Mouse (Mus musculus): Measurements from ENCODE around the gene Ehd1.
"Not testable (repeated sequence)": the region's sequence is repeated elsewhere in the genome, so short reads cannot be mapped to it uniquely, and the experiment has no call there.

Ehd1 gene

DNA sequence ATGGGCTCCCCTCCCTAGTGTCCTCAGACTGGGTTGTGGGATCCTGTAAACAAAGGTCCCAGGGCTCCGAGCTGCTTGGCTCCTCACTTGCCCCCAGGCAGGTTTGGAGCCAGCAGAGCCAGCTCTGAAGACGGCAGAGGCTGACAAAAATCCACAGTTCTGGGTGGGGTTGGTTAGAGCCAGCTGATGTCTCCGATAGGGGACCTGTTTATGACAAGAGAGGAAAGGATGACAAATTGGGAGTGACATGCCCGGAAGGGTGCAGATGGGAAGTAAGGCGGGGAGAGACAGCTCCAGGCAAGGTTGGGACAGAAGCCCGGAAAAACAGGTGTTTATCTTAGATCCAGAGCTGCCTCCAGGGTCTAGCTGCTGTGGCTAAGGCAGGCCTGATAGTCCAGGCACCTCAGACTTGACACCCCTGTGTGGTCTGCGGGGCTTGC is 23.9 kb downstream of the Ehd1 start:
- no peak for DNase-seq (ENCODE audit: low spot score)

DNA sequence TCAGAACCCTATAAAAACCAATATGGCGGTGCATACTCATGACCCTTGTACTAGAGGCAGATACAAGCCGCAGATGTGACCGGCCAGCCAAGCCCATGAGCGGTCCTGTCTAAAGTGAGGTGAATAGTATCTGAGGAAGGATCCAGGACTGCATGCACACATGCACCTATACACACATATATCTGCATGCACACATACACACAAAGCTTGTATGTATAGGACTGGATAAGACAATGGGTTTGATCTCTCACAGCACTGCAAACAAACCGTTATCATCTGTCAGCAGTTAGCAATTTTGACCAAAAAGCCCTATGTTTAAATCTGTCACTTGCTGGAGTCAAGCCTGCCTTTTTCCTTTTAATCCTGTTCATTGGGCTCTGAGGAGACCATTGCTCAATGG is 25.6 kb downstream of the Ehd1 start:
- DNase-seq (ENCODE audit: low spot score) = no peak

DNA sequence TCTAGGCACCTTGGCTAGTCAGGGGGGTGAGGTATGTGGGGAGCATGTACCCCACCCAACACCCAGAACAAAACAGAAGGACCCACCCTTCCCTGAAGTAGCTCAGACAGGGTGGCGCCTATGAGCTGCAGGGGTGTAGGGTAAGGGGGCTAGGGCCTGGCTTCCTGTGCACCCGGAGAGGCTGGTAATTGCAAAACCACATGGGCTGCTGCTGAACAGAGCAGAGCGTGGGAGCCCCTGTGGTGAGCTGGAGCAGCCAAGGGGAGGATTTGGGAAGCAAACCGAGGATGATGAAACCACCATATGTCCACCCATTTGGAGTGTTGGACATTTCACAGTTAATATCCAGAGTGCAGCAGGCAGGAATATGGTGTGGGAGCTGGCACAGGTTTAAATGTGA is 26.0 kb downstream of the Ehd1 start:
- DNase-seq (ENCODE audit: low spot score) = no peak

DNA sequence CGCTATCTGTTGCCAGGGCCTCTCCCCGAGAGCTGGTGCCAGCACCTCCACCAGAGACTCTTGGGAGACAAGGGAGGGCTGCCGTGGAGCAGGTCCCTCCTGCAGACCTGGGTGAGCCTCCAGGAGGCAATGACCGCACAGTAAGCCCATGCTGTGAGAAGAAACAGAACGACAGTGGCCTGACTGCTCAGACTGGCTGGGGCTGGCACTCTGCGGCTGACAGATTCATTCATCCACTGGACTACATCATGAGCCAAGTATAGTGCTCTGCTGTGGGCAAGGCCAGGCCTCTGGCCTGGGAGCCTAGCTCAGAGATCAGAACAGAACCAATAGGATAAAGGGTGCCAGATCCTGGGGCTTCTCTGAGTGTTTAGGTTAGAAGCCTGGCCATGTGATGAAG is 27.3 kb downstream of the Ehd1 start:
- DNase-seq (ENCODE audit: low spot score) = no peak

DNA sequence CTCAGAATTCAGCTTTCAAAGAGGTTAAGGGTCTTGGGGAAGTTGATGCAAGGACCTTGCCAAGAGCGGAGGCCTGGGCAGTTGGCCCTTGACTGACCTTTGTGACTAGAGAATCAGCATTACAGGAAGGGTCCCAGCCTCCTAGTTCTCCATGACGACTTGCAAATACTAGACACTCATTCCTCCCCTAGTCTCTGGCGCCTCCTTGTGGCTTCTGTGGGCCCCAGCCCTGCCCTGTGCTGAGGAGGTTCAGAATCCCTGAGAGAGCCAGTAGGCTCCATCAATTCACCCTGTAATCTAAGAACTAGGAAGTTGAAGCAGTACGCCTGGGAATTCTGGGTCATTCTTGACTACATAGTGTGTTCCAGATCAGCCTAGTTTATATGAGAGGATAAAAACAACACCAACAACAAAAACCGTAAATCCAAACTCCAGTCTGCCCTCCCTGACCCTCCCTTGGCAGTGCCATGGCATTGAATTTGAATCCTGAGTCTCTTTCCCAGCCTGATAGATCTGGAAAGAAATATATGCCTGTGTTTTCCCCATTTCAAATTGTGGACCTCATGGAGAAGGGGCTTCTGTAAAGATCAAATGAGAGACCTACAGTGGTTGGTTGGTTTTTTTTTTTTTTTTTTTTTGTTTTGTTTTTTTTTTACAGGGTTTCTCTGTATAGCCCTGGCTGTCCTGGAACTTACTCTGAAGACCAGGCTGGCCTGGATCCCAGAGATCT is 28.4 kb downstream of the Ehd1 start:
- DNase-seq (ENCODE audit: low spot score) = peak; percentile 92

DNA sequence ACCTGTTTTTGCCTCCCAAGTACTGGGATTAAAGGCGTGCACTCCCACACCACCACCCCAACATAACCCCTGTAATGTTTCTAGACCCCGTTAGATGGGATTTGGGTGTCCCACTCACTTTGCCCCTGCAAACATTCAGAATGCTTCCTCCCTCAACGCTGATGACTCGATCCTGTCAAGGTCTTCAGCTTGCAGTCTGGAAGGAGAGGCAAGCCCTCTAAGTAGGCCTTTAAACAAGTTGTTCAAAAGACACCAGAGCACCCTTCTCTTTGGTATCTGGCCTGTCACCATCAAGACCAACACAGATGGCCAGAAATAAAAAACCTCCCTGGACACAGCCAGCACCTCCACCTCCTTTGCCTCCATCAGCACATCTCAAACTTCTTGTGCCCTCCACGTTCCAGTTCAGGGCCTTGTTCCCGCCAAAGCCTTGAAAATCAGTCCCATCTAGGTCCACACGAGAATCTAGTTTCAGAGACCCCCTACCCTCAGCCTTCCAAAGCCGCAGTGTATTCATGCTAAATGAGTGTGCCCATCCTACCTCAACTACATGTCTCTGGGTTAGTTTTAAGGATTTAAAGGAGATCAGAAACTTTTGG is 29.1 kb downstream of the Ehd1 start:
- DNase-seq (ENCODE audit: low spot score) = no peak

DNA sequence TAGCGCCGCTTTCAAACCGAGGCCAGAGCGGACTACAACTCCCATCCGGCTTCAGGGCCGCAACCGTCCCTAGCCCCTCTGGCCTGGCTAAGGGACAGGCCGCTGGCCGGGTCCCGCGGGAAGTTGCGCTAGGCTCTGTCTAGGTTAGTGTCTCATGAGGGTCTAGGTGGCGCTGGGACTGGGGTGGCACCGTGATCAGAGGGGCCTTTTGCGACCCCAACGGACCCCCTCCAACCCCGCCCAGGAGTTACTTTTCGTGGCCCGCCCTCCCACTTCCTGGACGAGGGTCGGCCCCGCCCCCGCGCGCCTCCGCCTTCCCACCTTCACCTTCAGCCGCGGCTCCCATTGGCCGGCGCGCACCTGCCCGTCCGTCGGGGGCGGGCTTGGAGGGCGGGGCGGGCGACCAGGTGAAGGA is 29.6 kb downstream of the Ehd1 start, which contains the start of gene Cdc42bpg:
TSS of gene Cdc42bpg (plus strand) at position 320 of the 415 bp plus-strand sequence.
- peak; percentile 78 for DNase-seq (ENCODE audit: low spot score)

DNA sequence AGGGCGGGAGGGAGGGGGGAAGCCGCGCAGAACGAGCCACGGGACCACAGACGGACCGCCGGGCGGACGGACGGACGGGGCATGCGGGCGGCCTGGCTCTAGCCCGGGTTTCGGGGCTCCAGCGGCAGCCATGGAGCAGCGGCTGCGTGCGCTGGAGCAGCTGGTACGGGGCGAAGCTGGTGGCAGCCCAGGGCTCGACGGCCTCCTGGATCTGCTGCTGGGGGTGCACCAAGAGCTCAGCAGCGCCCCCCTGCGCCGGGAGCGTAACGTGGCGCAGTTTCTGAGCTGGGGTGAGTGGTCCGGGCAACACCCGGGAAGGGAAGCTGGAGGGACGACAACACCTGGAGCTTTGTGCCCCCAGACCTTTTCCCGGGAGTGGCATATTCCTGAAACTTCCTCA is 30.1 kb downstream of the Ehd1 start:
- peak; percentile 82 for DNase-seq (ENCODE audit: low spot score)

DNA sequence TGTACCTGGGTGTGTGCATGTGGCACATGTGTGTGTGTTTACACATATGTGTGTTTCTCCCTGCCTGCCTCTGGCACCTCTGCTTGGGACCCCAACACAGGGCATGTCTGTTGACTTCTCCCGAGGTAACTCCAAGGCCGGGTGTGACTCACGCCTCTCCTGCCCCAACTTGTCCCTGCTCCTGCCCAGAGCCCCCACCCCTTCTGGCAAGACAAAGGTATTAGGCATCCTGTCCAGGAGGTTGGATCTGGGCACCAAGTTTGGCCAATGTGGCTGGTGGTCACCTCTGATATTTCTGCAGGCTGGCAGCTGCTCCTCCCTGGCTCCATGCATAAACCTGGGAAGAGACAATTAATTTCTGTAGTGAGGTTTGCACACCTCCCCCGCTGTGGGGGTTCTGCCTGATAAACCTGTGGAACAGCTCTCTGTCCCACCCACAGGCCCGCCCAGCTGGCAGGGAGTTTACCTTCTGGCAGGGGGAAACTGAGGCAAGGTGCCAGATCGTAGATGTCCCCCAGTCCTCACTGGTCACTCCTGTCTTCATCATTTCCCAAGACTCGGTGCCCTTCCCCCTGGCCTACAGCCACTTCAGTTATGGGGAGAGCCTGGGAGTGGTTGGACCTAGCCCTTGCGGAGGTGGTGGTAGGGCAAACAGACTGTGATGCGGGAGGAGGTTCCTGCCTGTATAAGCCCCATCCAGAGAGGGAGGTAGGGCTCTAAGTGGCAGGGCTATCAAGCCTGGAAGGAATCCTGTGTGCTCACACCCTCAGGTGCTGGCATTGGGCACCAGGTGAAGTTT is 31.4 kb downstream of the Ehd1 start:
- DNase-seq (ENCODE audit: low spot score) = no peak

DNA sequence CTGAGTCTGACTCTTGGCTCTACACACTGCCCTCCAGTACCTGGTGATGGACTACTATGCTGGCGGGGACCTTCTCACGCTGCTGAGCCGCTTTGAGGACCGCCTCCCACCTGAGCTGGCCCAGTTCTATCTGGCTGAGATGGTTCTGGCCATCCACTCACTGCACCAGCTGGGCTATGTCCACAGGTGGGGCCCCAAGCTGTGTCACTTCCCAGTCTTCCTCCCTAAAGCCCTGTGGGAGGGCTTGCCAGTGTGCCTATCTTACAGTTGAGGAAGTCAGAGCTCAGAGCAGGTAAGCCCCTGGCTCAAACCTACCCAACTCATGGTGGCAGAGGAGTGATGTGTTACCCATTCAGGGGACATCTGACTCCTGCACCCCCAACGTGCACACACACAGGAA is 33.7 kb downstream of the Ehd1 start:
- no peak for DNase-seq (ENCODE audit: low spot score)

DNA sequence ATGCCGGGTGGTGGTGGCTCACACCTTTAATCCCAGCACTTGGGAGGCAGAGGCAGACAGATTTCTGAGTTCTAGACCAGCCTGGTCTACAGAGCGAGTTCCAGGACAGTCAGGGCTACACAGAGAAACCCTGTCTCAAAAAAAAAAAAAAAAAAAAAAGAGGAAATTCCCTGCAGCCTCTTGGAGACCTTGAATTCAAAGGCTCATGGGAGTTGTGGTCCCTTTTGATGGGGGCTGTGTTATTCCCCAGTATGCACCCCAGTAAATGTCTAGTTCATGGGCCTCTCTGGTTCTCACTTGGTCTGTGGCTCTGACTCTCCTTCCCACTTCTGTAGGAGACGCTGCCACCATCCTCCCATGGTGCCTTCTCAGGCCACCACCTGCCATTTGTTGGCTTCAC is 35.3 kb downstream of the Ehd1 start:
- DNase-seq (ENCODE audit: low spot score) = not testable (repeated sequence)

DNA sequence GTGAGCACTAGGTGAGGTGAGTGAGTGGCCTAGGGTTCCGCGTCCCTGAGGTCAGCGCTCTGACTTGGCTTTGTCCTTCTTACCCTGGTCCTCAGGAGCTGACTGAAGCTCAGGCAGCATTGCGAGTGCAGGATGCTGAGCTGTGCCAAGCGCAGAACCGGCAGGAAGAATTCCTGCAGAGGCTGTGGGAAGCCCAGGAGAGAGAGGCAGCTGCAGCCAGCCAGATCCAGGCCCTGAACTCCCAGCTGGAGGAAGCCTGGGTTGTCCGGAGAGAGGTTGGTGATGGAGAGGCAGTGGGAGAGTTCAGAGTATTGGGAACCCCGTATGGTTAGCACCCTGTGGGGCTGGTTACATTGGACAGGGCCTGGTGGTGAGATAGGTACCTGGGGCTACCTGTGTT is 37.3 kb downstream of the Ehd1 start:
- no peak for DNase-seq (ENCODE audit: low spot score)

DNA sequence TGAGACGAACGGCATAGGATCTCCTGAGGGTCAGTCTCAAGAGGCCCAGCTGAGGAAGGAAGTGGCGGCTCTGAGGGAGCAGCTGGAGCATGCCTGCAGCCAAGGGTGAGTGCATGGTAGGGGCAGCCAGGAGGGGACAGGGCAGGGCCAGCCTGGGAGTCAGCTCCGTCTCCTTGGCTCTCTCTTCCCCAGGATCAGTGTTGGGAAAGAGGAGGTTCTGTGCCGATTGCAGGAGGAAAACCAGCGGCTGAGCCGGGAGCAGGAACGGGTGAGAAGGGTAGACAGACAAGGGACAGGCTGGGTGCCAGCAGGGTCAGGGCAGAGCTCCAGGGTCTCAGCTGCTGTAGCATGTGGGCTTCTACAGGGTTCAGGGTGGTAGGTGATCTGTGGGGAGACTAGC is 38.0 kb downstream of the Ehd1 start:
- no peak for DNase-seq (ENCODE audit: low spot score)

DNA sequence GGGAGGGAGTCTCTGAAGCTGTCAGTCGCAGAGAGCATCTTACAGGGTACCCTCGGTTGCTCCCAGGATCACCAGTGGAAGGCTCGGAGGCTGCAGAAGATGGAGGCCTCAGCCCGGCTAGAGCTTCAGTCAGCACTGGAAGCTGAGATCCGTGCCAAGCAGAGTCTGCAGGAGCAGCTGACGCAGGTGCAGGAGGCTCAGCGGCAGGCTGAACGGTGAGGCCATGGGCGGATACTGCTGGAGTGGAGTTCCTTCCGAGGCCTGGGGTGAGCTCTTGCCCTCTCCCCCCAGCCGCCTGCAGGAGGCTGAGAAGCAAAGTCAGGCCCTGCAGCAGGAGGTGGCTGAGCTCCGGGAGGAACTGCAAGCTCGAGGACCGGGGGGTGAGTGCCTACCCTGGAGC is 39.0 kb downstream of the Ehd1 start:
- DNase-seq (ENCODE audit: low spot score) = no peak

DNA sequence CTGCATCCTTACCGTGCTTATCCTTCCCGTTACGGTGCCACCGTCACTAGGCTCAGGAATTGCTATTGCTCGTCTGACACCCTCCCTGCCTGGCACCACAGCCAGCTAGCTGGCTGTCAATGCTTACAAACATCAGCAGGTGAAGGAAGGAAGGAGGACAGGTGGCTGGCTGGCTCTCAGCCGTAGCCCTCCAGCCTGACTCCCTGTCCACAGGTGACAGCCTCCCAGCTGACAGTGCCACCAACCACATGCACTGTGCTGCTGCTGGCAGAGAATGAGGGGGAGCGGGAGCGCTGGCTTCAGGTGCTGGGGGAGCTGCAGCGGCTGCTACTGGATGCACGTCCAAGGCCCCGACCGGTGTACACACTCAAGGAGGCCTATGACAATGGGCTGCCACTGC is 41.6 kb downstream of the Ehd1 start:
- no peak for DNase-seq (ENCODE audit: low spot score)

DNA sequence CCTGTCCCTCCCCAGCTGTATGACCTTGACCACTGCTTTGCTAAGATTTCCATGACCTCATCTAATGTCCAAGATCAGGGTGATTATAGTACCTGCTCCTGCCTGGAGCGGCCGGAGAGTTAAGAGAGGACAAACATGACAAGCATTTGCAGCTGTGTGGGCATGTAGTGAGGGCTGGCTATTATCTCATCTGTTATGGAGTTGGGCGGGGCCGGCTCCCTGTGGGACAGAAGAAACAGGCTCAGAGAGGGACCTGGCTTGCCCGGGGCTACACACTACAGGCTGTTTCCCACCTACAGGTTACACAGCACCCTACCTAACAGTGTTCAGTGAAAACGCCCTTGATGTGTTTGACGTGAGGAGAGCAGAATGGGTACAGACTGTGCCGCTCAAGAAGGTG is 44.8 kb downstream of the Ehd1 start:
- DNase-seq (ENCODE audit: low spot score) = no peak

DNA sequence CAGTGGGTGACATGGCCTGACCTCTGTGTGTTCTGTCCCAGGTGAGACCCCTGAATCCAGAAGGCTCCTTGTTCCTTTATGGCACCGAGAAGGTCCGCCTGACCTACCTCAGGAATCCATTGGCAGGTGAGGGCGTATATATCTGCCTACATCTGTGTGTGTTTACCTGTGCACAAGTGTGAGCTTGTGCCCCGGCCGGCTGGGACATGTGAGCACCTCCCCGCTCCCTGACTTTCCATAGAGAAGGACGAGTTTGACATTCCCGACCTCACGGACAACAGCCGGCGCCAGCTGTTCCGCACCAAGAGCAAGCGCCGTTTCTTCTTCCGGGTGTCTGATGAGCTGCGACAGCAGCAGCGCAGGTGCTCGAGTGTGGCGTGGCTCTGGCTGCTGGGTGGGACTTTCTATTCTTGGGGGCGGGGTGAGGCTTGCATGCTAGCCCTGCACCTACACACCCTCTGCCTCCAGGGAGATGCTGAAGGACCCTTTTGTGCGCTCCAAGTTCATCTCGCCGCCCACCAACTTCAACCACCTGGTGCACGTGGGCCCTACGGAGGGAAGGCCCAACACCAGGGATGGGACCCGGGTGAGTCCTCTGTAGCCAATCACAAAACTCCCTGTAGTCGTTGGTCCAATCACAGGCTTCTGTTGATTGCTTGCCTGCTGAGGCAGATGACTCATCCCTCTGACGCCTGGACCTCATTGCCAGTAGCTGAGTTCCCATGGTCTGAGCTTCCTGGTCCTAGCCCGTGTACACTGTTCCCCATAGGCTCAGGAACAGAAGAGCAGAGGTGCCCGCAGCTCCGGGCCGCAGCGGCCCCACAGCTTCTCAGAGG is 45.5 kb downstream of the Ehd1 start:
- no peak for DNase-seq (ENCODE audit: low spot score)

DNA sequence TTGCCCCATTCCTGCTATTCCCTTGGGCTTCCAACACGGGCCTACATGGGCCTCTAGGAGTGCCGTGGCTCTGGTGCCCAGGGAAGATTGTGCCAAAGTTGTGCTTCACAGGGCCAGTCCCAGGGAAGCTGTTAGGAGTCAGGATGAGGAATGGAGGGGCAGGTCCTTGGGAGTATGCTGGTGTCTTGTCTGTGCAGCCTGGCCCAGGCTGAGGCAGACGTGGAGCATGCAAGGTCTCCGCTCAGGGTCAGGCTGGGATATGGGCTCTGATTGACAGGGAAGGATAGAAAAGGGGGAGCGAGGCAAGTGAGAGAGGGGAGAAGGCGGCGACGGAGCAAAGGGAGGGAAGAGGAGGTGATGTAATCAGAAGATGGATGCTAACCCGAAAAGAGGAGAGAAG is 48.2 kb downstream of the Ehd1 start:
- no peak for DNase-seq (ENCODE audit: low spot score)

DNA sequence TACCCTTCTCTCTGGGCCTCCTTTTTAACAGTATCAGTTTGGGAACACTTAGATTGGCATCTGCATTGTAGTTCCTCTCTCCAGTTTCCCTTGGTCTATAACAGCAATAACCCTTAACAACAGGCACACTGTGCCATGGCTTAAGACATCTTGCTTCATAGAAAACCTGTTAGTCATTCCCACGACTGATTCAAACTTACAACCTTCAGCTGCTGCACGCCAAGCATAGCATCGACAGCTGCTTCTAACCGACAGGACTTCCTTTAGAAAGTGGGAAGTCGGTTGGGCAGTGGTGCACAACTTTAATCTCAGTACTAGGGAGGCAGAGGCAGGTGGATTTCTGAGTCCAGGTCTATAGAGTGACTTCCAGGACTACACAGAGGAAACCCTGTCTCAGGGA is 54.7 kb downstream of the Ehd1 start:
- no peak for DNase-seq (ENCODE audit: low spot score)

DNA sequence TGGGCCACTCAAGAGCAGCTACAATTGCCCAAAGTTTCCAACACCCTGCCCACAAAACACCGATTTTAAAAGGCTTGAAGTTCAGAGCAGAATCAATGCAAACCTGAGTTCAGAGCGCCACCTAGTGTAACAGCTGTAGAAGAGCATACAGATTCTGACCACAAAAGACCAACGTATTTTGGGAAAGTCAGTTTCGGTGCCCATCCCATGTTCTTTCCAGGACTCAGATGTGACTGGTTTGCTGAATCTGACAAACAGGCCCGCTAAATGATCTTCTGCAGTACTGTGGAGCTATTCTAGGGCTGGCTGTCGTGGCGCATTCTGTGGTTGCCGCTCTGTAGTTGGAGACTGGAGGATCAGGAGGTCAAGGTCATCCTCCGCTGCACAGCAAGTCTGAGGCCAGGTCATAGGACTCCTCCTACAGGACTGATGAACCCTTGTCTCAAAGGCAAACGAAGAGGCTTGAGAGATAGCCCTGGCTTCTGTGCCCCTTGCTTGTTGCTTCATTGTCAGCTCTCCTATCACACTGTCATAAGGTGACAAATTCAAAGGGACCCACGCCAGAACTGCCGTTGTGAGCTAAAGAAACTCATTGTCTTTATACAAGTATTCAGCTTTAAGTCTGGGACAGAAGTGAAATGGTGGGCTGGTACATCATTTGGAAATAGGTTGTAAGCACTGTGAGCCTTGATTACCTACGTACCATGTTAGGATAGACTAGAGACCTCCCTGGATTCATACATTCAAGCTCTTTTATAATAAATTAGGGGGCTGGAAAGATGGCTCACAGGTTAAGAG is 55.4 kb downstream of the Ehd1 start:
- peak; percentile 87 for DNase-seq (ENCODE audit: low spot score)
